Mouse (Mus musculus) midbrain, embryonic 10.5 days (tissue): ENCODE measurements around the gene Tceal7. TPM values are rescaled to one million over a fixed set of nuclear protein-coding genes. Genes with fewer than 3 reads are reported as not detected.
"Not testable (repeated sequence)": the region's sequence is repeated elsewhere in the genome, so short reads cannot be mapped to it uniquely, and the experiment has no call there.

Source experiments
- DNase-seq: peaks from one replicate; pipeline ENCODE4 v3.0.0-alpha.2; 2017; ENCODE audit warnings: low spot score
- H3K27ac ChIP-seq: fragments of 300-500 bp; sonication (generic); replicated peaks from 2 replicates; pipeline ENCODE4 v1.5.1; 2016; ENCODE audit warnings: mild to moderate bottlenecking
- H3K27me3 ChIP-seq: fragments of 300-500 bp; sonication (generic); 2 replicates; pipeline ENCODE4 v1.6.1; 2016; ENCODE audit warnings: low read depth, mild to moderate bottlenecking; ENCODE audit not compliant: poor library complexity, severe bottlenecking
- H3K36me3 ChIP-seq: fragments of 300-500 bp; sonication (generic); 2 replicates; pipeline ENCODE4 v1.6.1; 2016; ENCODE audit warnings: mild to moderate bottlenecking, moderate library complexity
- H3K4me1 ChIP-seq: fragments of 300-500 bp; sonication (generic); 2 replicates; pipeline ENCODE4 v1.6.1; 2016
- H3K4me3 ChIP-seq: fragments of 300-500 bp; sonication (generic); 2 replicates; pipeline ENCODE4 v1.5.1; 2016; ENCODE audit warnings: mild to moderate bottlenecking, moderate library complexity
- H3K9me3 ChIP-seq: fragments of 300-500 bp; sonication (generic); replicated peaks from 2 replicates; pipeline ENCODE4 v1.6.1; 2016; ENCODE audit warnings: mild to moderate bottlenecking
- WGBS: fragments of 180-500 bp; shearing (Covaris S2); methylation state at CpG from one replicate; pipeline ENCODE4 v1.1.7; 2016; 5-methylcytosine and 5-hydroxymethylcytosine counted together
- polyA plus RNA-seq: library from polyadenylated mRNA; unstranded; fragments of >200 nt; fragmentation: Nextera tagmentation; extraction: Ambion mirVana; gene quantifications from 2 replicates; pipeline ENCODE4 v1.2.1, GENCODE M21; 2016

Tceal7 gene
- 0.70 TPM in 2 replicates for polyA plus RNA-seq

GRCm38 (mm10) chrX:136214729-136215677, at the start of gene Tceal7, which contains the start of gene Bex1:
TSS of gene Tceal7 (plus strand) at chrX:136214779.
TSS of gene Bex1 (minus strand) at chrX:136215513.
- not testable (repeated sequence) for DNase-seq, H3K4me1 ChIP-seq
- 49% methylated on average over 12 of the region's 67 CpGs for WGBS

GRCm38 (mm10) chrX:136170625-136171024, 44.0 kb upstream of the Tceal7 start:
- Histone ChIP-seq H3K9me3 (no peaks in the 10 kb centered on the region), H3K27me3 (peaks cover 54% of the 10 kb centered on the region), H3K36me3 (peaks cover 10% of the 10 kb centered on the region; the same call in 1 of the 2 replicates), H3K27ac (peak overlapping the region; percentile 89; the same call in 1 of the 2 replicates), H3K4me1 (peaks cover 6% of the 10 kb centered on the region; the same call in 1 of the 2 replicates), H3K4me3 (peak overlapping the region; percentile 65)
- no peak for DNase-seq
- 75% methylated on average over 10 of the region's 10 CpGs for WGBS

More at GRCm38 (mm10) chrX:136214729-136215677, at the start of gene Tceal7, which contains the start of gene Bex1:
- not testable (repeated sequence) for H3K36me3 ChIP-seq, H3K9me3 ChIP-seq
- H3K4me3 ChIP-seq = peak within 1 kb of the TSS; percentile 57
- H3K27me3 ChIP-seq = peaks cover 12% of the 10 kb centered on the region
- H3K27ac ChIP-seq = peak within 1 kb of the TSS; percentile 59; the same call in 1 of the 2 replicates

- peaks cover 59% of the 10 kb centered on the region for H3K27me3 ChIP-seq
Observed at GRCm38 (mm10) chrX:136171189-136172117, 43.1 kb upstream of the Tceal7 start.

GRCm38 (mm10) chrX:136172118-136172551, 42.4 kb upstream of the Tceal7 start, which contains the start of gene Tceal8:
TSS of gene Tceal8 (minus strand) at chrX:136172342.
- Histone ChIP-seq H3K27me3 (peaks cover 60% of the 10 kb centered on the region), H3K4me1 (peaks cover 6% of the 10 kb centered on the region; the same call in 1 of the 2 replicates), H3K27ac (peak within 1 kb of the TSS; percentile 89), H3K9me3 (no peaks in the 10 kb centered on the region), H3K36me3 (peaks cover 10% of the 10 kb centered on the region; the same call in 1 of the 2 replicates), H3K4me3 (peak within 1 kb of the TSS; percentile 65)
- peak; percentile 79 for DNase-seq
- 21% methylated on average over 10 of the region's 10 CpGs for WGBS

More at GRCm38 (mm10) chrX:136171189-136172117, 43.1 kb upstream of the Tceal7 start:
- Histone ChIP-seq H3K27ac (peak overlapping the region; percentile 89), H3K4me3 (peak overlapping the region; percentile 65), H3K36me3 (peaks cover 10% of the 10 kb centered on the region; the same call in 1 of the 2 replicates), H3K4me1 (peaks cover 6% of the 10 kb centered on the region; the same call in 1 of the 2 replicates), H3K9me3 (no peaks in the 10 kb centered on the region)
- 21% methylated on average over 24 of the region's 24 CpGs for WGBS
- DNase-seq = peak; percentile 72

GRCm38 (mm10) chrX:136172786-136173185, 41.8 kb upstream of the Tceal7 start:
- Histone ChIP-seq H3K27me3 (peaks cover 56% of the 10 kb centered on the region), H3K27ac (peak overlapping the region; percentile 89), H3K4me1 (peaks cover 6% of the 10 kb centered on the region; the same call in 1 of the 2 replicates), H3K4me3 (peak overlapping the region; percentile 65), H3K36me3 (peaks cover 10% of the 10 kb centered on the region; the same call in 1 of the 2 replicates), H3K9me3 (no peaks in the 10 kb centered on the region)
- DNase-seq = no peak
- 28% methylated on average over 10 of the region's 10 CpGs for WGBS

- peaks cover 53% of the 10 kb centered on the region for H3K27me3 ChIP-seq
- no peaks in the 10 kb centered on the region for H3K9me3 ChIP-seq
- H3K4me1 ChIP-seq = peaks cover 8% of the 10 kb centered on the region
- H3K27ac ChIP-seq = peak overlapping the region; percentile 75
- peak; percentile 37 for DNase-seq
- WGBS = 24% methylated on average over 11 of the region's 11 CpGs
- H3K36me3 ChIP-seq = no peaks in the 10 kb centered on the region
- H3K4me3 ChIP-seq = peak overlapping the region; percentile 21; the same call in 1 of the 2 replicates
Observed at GRCm38 (mm10) chrX:136180897-136181553, 33.6 kb upstream of the Tceal7 start.

GRCm38 (mm10) chrX:136183107-136183506, 31.5 kb upstream of the Tceal7 start:
- DNase-seq = no peak
- WGBS = 89% methylated on average over 1 of the region's 1 CpGs

GRCm38 (mm10) chrX:136195193-136195944, 19.2 kb upstream of the Tceal7 start:
- H3K27ac ChIP-seq = no peak overlapping the region
- H3K4me3 ChIP-seq = no peak overlapping the region
- DNase-seq = no peak
- WGBS = 83% methylated on average over 16 of the region's 16 CpGs
- no peaks in the 10 kb centered on the region for H3K4me1 ChIP-seq
- H3K9me3 ChIP-seq = no peaks in the 10 kb centered on the region
- peaks cover 4% of the 10 kb centered on the region; the same call in 1 of the 2 replicates for H3K27me3 ChIP-seq
- no peaks in the 10 kb centered on the region for H3K36me3 ChIP-seq

More at GRCm38 (mm10) chrX:136183107-136183506, 31.5 kb upstream of the Tceal7 start:
- no peak overlapping the region for H3K27ac ChIP-seq
- H3K4me1 ChIP-seq = peaks cover 8% of the 10 kb centered on the region
- no peak overlapping the region for H3K4me3 ChIP-seq
- H3K36me3 ChIP-seq = no peaks in the 10 kb centered on the region
- H3K9me3 ChIP-seq = no peaks in the 10 kb centered on the region
- peaks cover 41% of the 10 kb centered on the region for H3K27me3 ChIP-seq

- H3K4me1 ChIP-seq = no peaks in the 10 kb centered on the region
- H3K9me3 ChIP-seq = no peaks in the 10 kb centered on the region
- peaks cover 11% of the 10 kb centered on the region for H3K27me3 ChIP-seq
- no peak overlapping the region for H3K4me3 ChIP-seq
- DNase-seq = peak; percentile 17
- H3K36me3 ChIP-seq = no peaks in the 10 kb centered on the region
- no peak overlapping the region for H3K27ac ChIP-seq
- 52% methylated on average over 1 of the region's 1 CpGs for WGBS
Observed at GRCm38 (mm10) chrX:136196873-136197272, 17.7 kb upstream of the Tceal7 start.

GRCm38 (mm10) chrX:136203257-136203656, 11.3 kb upstream of the Tceal7 start:
- Histone ChIP-seq H3K27me3 (peaks cover 33% of the 10 kb centered on the region), H3K4me3 (peak overlapping the region; percentile 57), H3K36me3 (no peaks in the 10 kb centered on the region), H3K4me1 (peaks cover 6% of the 10 kb centered on the region; the same call in 1 of the 2 replicates), H3K27ac (no peak overlapping the region), H3K9me3 (no peaks in the 10 kb centered on the region)
- 21% methylated on average over 7 of the region's 7 CpGs for WGBS
- peak; percentile 15 for DNase-seq

GRCm38 (mm10) chrX:136203664-136204066, 10.9 kb upstream of the Tceal7 start, which contains the start of gene Tceal5:
TSS of gene Tceal5 (minus strand) at chrX:136203876.
- Histone ChIP-seq H3K9me3 (no peaks in the 10 kb centered on the region), H3K4me3 (peak within 1 kb of the TSS; percentile 57), H3K27ac (no peak within 1 kb of the TSS), H3K4me1 (peaks cover 6% of the 10 kb centered on the region; the same call in 1 of the 2 replicates), H3K36me3 (no peaks in the 10 kb centered on the region), H3K27me3 (peaks cover 33% of the 10 kb centered on the region)
- peak; percentile 29 for DNase-seq
- 23% methylated on average over 9 of the region's 9 CpGs for WGBS
